10 mouse cellular contexts compared by ENCODE assay signal in the genomic region with DNA sequence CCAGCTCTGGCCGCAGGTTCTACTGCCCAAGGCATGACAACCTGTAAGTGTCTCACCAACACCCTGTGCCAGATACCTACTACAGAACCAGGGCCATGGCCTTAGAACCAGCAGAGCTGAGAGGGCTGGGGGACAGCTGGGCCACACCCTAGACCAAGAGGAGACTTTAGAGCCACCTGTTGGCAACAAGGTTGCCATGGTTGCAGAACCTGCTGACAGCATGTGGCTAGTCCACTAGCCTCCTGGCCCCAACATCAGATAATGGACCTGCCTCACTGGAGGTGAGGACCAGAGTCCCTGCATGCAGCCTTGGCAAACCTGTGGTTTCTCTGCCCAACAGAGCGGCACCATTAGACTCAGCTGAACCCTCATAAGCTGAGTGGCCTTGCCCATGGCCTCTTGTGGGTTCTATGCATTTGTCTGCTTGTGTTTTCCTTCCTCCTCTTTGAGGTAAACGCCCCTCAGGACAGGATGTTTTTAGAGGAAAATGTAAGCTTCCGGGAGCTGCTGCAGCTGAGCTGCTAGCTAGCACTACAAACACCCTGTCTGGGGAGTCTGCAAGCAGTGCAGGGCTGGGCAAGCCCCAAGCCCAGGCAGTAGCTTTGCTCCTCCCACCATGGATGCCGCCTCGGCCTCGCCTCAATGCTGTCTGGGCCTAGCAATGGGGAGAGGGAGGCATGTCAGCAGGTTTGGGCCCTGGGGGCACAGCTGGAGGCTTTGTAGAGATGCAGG. TPM values are rescaled to one million over a fixed set of nuclear protein-coding genes. Genes with fewer than 3 reads are reported as not detected.
DNase-seq lines count a peak whose midpoint lies in the region; ATAC-seq lines count a peak whose summit lies in the region.
"Had no signal": no experiment of that assay in that cellular context is flagged by ENCODE, and none has a peak within 500 bp of the region (broad histone marks: within the 10 kb centered on the region; RNA-seq: fewer than 3 reads in every experiment).

No protein-coding gene starts in this region.

- H3K9ac ChIP-seq in embryonic facial prominence, embryonic 15.5 days: no peak overlapping the region

- H3K4me1 ChIP-seq in embryonic facial prominence, embryonic 15.5 days: peaks cover 35% of the 10 kb centered on the region

- H3K27me3 ChIP-seq in embryonic facial prominence, embryonic 15.5 days: no peaks in the 10 kb centered on the region

- no peak overlapping the region for H3K4me3 ChIP-seq in embryonic facial prominence, embryonic 15.5 days (replicated peaks)

- intact Hi-C loops in heart, postnatal 14 days (cut with DNase I): no loop called here
- intact Hi-C loops in left cerebral cortex, postnatal 14 days (cut with DNase I): no loop called here

- no peaks in the 10 kb centered on the region for H3K36me3 ChIP-seq in embryonic facial prominence, embryonic 15.5 days

- 41% methylated on average over 7 of the region's 7 CpGs for WGBS in embryonic facial prominence, embryonic 15.5 days

- ATAC-seq in embryonic facial prominence, embryonic 15.5 days (ENCODE audit: insufficient number of reproducible peaks, low FRiP score, low TSS enrichment, low read depth): no peak

- H3K9me3 ChIP-seq in embryonic facial prominence, embryonic 15.5 days (replicated peaks): no peaks in the 10 kb centered on the region

- H3K27ac ChIP-seq in embryonic facial prominence, embryonic 15.5 days (replicated peaks): peak overlapping the region; percentile 34; the same call in 1 of the 2 replicates

- no peak overlapping the region for H3K4me2 ChIP-seq in embryonic facial prominence, embryonic 15.5 days (replicated peaks)

- peak; percentile 89 for DNase-seq in heart, adult 11 months
- DNase-seq in heart, postnatal 14 days: no peak
- peak; percentile 28 for DNase-seq in 416B (ENCODE audit: low read depth)
- peak; percentile 70 for DNase-seq in lung, postnatal 25 days (ENCODE audit: low spot score)
- no peak for DNase-seq in left cerebral cortex, postnatal 14 days (ENCODE audit: low spot score in 2 of 2)
- no peak for DNase-seq in layer of hippocampus, adult 8-10 months (ENCODE audit: low spot score in 2 of 2)
- DNase-seq in cerebellum, adult 8-10 months: no peak

RNA-seq across cellular contexts. Expression of gene Tcf7, which starts 14.5 kb away (rescaled TPM):
- total RNA-seq in heart, postnatal 14 days (2021): 10 to 100 TPM in 1 of 2 experiments, 1 to 10 TPM in 1; 3.2 to 45.5 TPM
- 21.5 and 22.6 TPM in 2 replicates for polyA plus RNA-seq in embryonic facial prominence, embryonic 15.5 days (2015; fragmentation: Nextera tagmentation; extraction: Ambion mirVana)
- 1 to 10 TPM; 5.3 to 7.1 TPM for total RNA-seq in left cerebral cortex, postnatal 14 days (2021)
- total RNA-seq in layer of hippocampus, adult 8-10 months (2022): 1 to 10 TPM; 2.9 to 3.6 (median 3.2) TPM

RNA-seq across cellular contexts. Expression of gene Skp1a, which starts 36.5 kb away (rescaled TPM):
- total RNA-seq in heart, postnatal 14 days (2021): 100 to 1,000 TPM; 225 to 227 TPM
- polyA plus RNA-seq in embryonic facial prominence, embryonic 15.5 days (2015; fragmentation: Nextera tagmentation; extraction: Ambion mirVana): 748 and 818 TPM in 2 replicates
- total RNA-seq in left cerebral cortex, postnatal 14 days (2021): 100 to 1,000 TPM; 473 to 503 TPM
- total RNA-seq in layer of hippocampus, adult 8-10 months (2022): 100 to 1,000 TPM; 433 to 496 (median 439) TPM

RNA-seq across cellular contexts. Expression of gene Olfr1371, which starts 54.5 kb away (rescaled TPM):
- not detected for total RNA-seq in heart, postnatal 14 days (2021)
- not detected in 2 replicates for polyA plus RNA-seq in embryonic facial prominence, embryonic 15.5 days (2015; fragmentation: Nextera tagmentation; extraction: Ambion mirVana)
- not detected for total RNA-seq in left cerebral cortex, postnatal 14 days (2021)
- not detected for total RNA-seq in layer of hippocampus, adult 8-10 months (2022)
- total RNA-seq: layer of hippocampus, postnatal 10 days had no signal
- polyA plus RNA-seq: neural tube, embryonic 14.5 days had no signal

Comparison
In these comparisons a context has a peak if more than half of its experiments do, and no peak if none do; other contexts are left out.
1. DNase-seq: peak in heart, adult 11 months (single experiment), 416B (single experiment) and lung, postnatal 25 days (single experiment); none in heart, postnatal 14 days (0 of 2), left cerebral cortex, postnatal 14 days (0 of 2), layer of hippocampus, adult 8-10 months (0 of 2) and cerebellum, adult 8-10 months (single experiment).